Mouse (Mus musculus) urinary bladder, adult 18-20 months (tissue): ENCODE measurements around the gene Lrrn1.

Source experiments
- DNase-seq, 2 experiments: peaks; one replicate each; pipeline ENCODE4 v3.0.0; 2022; ENCODE audit warnings: low spot score in 2 of 2, mixed read lengths in 2 of 2

Gene Lrrn1

GRCm38 (mm10) chr6:107583759-107584383, 54.3 kb downstream of the Lrrn1 start:
- DNase-seq: no peak

- DNase-seq: no peak
Measured at GRCm38 (mm10) chr6:107605151-107605550, 75.6 kb downstream of the Lrrn1 start.

GRCm38 (mm10) chr6:107614288-107614687, 84.7 kb downstream of the Lrrn1 start:
- DNase-seq: no peak
